Mouse (Mus musculus) kidney, adult 2 months (tissue): ENCODE measurements at regions not wholly inside any gene's neighbourhood (a gene's known extent, or its start where the extent isn't known, plus 50 kb on each side); places are given as distances from the start of the nearest gene placed in this dataset.

ENCODE experiments used
- DNase-seq: peaks from one replicate; pipeline ENCODE4 v3.0.0; 2021
- H3K27ac ChIP-seq: fragments of 200-500 bp; 2 replicates; pipeline ENCODE4 v1.5.1; 2012; ENCODE audit warnings: low read depth, low read length, control low read depth, inconsistent platforms; ENCODE audit not compliant: insufficient read depth
- H3K27me3 ChIP-seq: fragments of 200-500 bp; replicated peaks from 2 replicates; pipeline ENCODE4 v1.6.1; 2012; ENCODE audit warnings: mild to moderate bottlenecking, moderate library complexity, low read length, inconsistent platforms; ENCODE audit not compliant: control insufficient read depth, insufficient read depth
- H3K36me3 ChIP-seq: fragments of 200-500 bp; 2 replicates; pipeline ENCODE4 v1.6.1; 2012; ENCODE audit warnings: mild to moderate bottlenecking, moderate library complexity, low read length, inconsistent platforms; ENCODE audit not compliant: control insufficient read depth, insufficient read depth
- H3K4me1 ChIP-seq: fragments of 200-500 bp; 2 replicates; pipeline ENCODE4 v1.6.1; 2011; ENCODE audit warnings: low read length; ENCODE audit not compliant: control insufficient read depth, insufficient read depth
- H3K4me3 ChIP-seq: fragments of 200-500 bp; 2 replicates; pipeline ENCODE4 v1.5.1; 2011; ENCODE audit warnings: mild to moderate bottlenecking, low read depth, low read length, control low read depth; ENCODE audit not compliant: insufficient read depth
- CTCF ChIP-seq: fragments of 200-500 bp; conservative IDR thresholded peaks from 2 replicates; pipeline ENCODE4 v1.5.1; 2011; ENCODE audit warnings: low read depth, mild to moderate bottlenecking, control low read depth, low read length, moderate library complexity, mixed read lengths; ENCODE audit not compliant: insufficient read depth, insufficient read length
- POLR2A ChIP-seq: fragments of 200-500 bp; IDR thresholded peaks from one replicate; pipeline ENCODE4 v1.6.1; 2011; ENCODE audit warnings: low read depth, low read length, control low read depth
- WGBS: fragments of 180-500 bp; shearing (Covaris S2); methylation state at CpG from one replicate; pipeline ENCODE4 v1.1.7; 2018; 5-methylcytosine and 5-hydroxymethylcytosine counted together

GRCm38 (mm10) chr12:112322196-112322595 lies 167.1 kb upstream of the A530016L24Rik start:
- Histone ChIP-seq H3K4me1 (peaks cover 15% of the 10 kb centered on the region; the same call in 1 of the 2 replicates), H3K4me3 (no peak overlapping the region), H3K27ac (no peak overlapping the region), H3K27me3 (no peaks in the 10 kb centered on the region), H3K36me3 (no peaks in the 10 kb centered on the region)
- WGBS, result 87% methylated on average over 2 of the region's 2 CpGs
- no peak for DNase-seq
- no peak for TF ChIP-seq POLR2A
- TF ChIP-seq CTCF, result no peak

- Histone ChIP-seq H3K36me3 (no peaks in the 10 kb centered on the region), H3K27ac (no peak overlapping the region), H3K27me3 (no peaks in the 10 kb centered on the region), H3K4me1 (peaks cover 7% of the 10 kb centered on the region; the same call in 1 of the 2 replicates), H3K4me3 (no peak overlapping the region)
- TF ChIP-seq CTCF, result no peak
- no peak for TF ChIP-seq POLR2A
- 95% methylated on average over 8 of the region's 8 CpGs for WGBS
- DNase-seq, result no peak
These were observed 161.8 kb upstream of the A530016L24Rik start for GRCm38 (mm10) chr12:112327411-112327810.

- no peaks in the 10 kb centered on the region for H3K27me3 ChIP-seq
- H3K4me3 ChIP-seq, result no peak overlapping the region
- no peak for TF ChIP-seq POLR2A
- no peak for TF ChIP-seq CTCF
- peaks cover 8% of the 10 kb centered on the region; the same call in 1 of the 2 replicates for H3K4me1 ChIP-seq
- H3K36me3 ChIP-seq, result no peaks in the 10 kb centered on the region
- H3K27ac ChIP-seq, result no peak overlapping the region
- peak; percentile 55 for DNase-seq
- 36% methylated on average over 8 of the region's 8 CpGs for WGBS
These were observed 160.3 kb upstream of the A530016L24Rik start for GRCm38 (mm10) chr12:112328809-112329575.

- H3K27ac ChIP-seq, result no peak overlapping the region
- no peaks in the 10 kb centered on the region for H3K36me3 ChIP-seq
- peaks cover 10% of the 10 kb centered on the region; the same call in 1 of the 2 replicates for H3K4me1 ChIP-seq
- no peaks in the 10 kb centered on the region for H3K27me3 ChIP-seq
- no peak for DNase-seq
- TF ChIP-seq POLR2A (no peak), CTCF (no peak)
- no peak overlapping the region for H3K4me3 ChIP-seq
- WGBS, result 47% methylated on average over 18 of the region's 18 CpGs
These were observed 159.4 kb upstream of the A530016L24Rik start for GRCm38 (mm10) chr12:112329701-112330301.

GRCm38 (mm10) chr12:112330557-112330956 lies 158.7 kb upstream of the A530016L24Rik start:
- TF ChIP-seq POLR2A (no peak), CTCF (no peak)
- no peak for DNase-seq
- Histone ChIP-seq H3K27me3 (no peaks in the 10 kb centered on the region), H3K4me1 (peaks cover 10% of the 10 kb centered on the region; the same call in 1 of the 2 replicates), H3K36me3 (no peaks in the 10 kb centered on the region), H3K4me3 (no peak overlapping the region), H3K27ac (no peak overlapping the region)
- WGBS, result 68% methylated on average over 5 of the region's 5 CpGs

GRCm38 (mm10) chr12:112331061-112331460 lies 158.2 kb upstream of the A530016L24Rik start:
- no peak overlapping the region for H3K27ac ChIP-seq
- no peaks in the 10 kb centered on the region for H3K36me3 ChIP-seq
- H3K4me1 ChIP-seq, result peaks cover 10% of the 10 kb centered on the region; the same call in 1 of the 2 replicates
- H3K27me3 ChIP-seq, result no peaks in the 10 kb centered on the region
- TF ChIP-seq CTCF (no peak), POLR2A (no peak)
- DNase-seq, result no peak
- 87% methylated on average over 16 of the region's 16 CpGs for WGBS
- H3K4me3 ChIP-seq, result no peak overlapping the region
